Mouse (Mus musculus) adipocyte (in vitro differentiated cells): ENCODE measurements at regions not wholly inside any gene's neighbourhood (a gene's known extent, or its start where the extent isn't known, plus 50 kb on each side); places are given as distances from the start of the nearest gene placed in this dataset.
"Not testable (repeated sequence)": the region's sequence is repeated elsewhere in the genome, so short reads cannot be mapped to it uniquely, and the experiment has no call there.

Source experiments
- DNase-seq: peaks from one replicate; pipeline ENCODE4 v3.0.0-alpha.2; 2016; ENCODE audit warnings: low spot score

GRCm38 (mm10) chr14:102794898-102795297, 187.5 kb downstream of the Kctd12 start:
- DNase-seq, result no peak

GRCm38 (mm10) chr14:102793753-102794152, 188.7 kb downstream of the Kctd12 start:
- DNase-seq, result no peak

- no peak for DNase-seq
These were observed 191.5 kb downstream of the Kctd12 start for GRCm38 (mm10) chr14:102790916-102791315.

DNA sequence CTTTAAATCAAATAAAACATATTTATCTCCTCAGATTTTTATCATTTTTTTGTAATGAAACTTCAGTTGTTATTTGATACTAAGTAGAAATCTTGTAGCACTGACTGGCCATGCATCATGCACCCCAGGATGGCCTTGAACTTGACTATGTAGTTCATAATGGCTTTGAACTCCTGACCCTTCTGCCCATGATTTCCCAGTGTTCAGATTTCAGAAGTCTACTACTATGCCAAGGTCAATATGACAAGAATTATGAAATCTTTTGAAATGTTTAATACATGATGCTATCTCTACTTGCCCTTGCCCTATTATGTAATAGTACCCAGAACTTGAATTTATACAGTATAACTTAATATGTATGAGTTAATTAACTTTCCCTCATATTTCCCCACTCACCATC, 200.2 kb downstream of the Kctd12 start:
- no peak for DNase-seq

DNA sequence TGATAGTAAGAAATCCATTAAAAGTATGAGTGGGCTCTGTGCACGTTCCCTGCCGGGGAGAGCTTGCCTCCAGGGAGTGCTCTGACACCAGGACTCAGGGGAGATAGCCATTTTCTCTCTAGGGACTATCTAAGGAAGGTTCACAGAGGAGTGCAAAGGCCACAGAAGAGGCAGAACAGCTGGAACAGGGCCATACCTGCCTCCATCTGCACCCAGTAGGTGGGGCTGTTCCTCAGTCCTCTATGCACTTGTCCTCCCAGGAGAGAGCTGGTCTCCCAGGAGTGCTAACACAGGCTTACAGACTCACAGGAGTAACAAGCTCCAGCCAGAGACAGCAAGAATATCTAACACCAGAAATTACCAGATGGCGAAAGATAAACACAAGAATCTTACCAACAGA, 212.7 kb downstream of the Kctd12 start:
- DNase-seq, result no peak

GRCm38 (mm10) chr14:102748687-102749086, 233.8 kb downstream of the Kctd12 start:
- no peak for DNase-seq

DNA sequence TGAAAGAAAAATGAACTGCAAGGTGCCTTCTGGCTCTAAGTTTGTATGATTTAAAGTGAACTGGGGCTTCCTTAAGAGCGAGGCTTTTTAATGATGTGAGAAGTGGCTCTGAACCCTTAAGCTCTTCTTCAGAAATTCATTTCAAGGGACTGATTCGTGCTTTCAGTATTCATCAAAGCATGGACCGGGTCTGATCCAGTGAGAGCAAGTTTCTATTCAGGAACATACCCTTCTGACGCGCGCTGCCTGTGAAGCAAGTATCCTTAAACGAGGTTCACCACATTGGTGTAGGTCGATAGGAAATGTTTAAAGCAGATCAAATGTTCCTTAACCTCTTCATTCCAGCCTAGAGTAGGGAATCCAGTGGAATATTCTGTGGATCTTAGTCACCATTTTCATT, 240.1 kb downstream of the Kctd12 start:
- no peak for DNase-seq

GRCm38 (mm10) chr14:102736656-102737055, 245.8 kb downstream of the Kctd12 start:
- DNase-seq, result no peak

GRCm38 (mm10) chr14:102733718-102734117, 248.7 kb downstream of the Kctd12 start:
- not testable (repeated sequence) for DNase-seq

DNA sequence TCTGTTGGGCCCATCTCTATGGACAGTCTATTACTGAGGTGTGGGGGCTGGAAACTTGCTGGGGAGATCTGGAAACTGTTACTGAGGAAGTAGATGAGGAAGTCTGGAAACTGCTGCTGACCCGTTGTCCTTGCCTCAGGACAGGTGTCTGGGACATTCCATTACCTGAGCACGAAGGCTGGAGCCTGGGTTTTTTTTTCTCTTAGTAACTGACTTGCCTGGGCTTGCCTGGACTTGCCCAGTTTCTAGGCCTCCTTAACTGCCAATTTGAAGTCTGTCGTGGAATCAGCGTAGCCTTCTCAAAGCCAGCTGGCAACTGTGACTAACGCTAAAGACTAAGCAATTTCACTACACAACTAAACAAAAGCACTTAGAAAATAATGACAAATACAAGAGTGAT, 250.7 kb downstream of the Kctd12 start:
- DNase-seq, result no peak

- DNase-seq, result no peak
These were observed 259.8 kb downstream of the Kctd12 start for GRCm38 (mm10) chr14:102722633-102723032.

GRCm38 (mm10) chr14:102718558-102718957, 263.9 kb downstream of the Kctd12 start:
- DNase-seq, result no peak

DNA sequence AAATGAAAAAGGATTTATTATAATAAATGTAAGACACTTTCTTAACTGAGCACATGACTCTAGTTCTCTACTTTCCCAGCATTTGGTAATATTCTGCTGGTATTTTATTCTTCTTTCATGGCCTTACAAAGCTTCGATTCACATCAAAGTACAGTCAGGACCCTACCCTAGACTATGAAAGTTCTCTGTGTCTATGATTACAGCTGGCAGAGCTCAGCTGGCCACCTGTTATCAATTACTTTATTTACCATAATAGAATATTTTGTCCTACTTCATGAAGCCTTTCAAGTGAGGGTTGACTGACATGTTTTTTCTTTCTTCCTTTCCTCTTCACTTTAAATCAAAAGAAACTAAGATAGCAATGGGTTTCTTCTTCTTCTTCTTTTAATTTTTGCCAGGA, 269.8 kb downstream of the Kctd12 start:
- no peak for DNase-seq

GRCm38 (mm10) chr14:102706704-102707336, 275.6 kb downstream of the Kctd12 start:
- DNase-seq, result no peak

DNA sequence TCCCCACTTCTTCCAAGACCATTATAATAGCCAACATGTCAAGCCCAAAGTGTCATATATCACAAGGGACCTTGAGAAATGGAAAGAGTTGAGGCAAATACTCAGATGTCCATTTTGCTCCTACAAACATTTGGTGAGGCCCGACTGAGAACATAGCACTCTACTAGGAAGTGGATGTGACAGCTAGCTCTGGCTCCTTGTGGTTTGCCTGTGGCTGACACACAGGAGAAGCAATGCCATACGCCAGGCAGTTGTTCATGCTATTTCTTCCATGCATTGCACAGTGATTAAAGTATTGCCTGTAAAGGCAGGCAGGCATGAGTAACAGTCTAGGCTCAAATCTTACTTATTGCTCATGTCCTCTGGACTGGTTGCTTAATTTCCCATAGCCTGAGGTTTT, 281.3 kb downstream of the Kctd12 start:
- no peak for DNase-seq

DNA sequence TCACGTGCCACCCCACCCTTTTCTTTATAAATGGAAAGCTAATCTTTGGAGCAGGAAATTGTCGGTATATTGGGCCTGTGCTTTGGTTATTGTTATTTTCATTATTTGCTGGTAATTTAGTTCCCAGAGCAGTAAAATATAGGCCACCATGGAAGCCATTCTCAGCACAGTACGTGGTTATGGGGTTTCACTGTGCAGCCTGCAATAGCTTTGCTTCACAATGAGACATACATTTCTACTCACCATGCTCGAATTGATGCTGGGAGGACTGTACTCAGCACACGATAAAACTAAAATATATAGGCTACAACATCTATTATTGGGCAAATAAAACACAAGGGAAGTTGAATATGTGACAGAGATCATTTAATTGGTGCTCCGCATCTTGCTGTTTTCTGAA, 282.0 kb downstream of the Kctd12 start:
- no peak for DNase-seq

GRCm38 (mm10) chr14:102699015-102699414, 283.4 kb downstream of the Kctd12 start:
- no peak for DNase-seq

DNA sequence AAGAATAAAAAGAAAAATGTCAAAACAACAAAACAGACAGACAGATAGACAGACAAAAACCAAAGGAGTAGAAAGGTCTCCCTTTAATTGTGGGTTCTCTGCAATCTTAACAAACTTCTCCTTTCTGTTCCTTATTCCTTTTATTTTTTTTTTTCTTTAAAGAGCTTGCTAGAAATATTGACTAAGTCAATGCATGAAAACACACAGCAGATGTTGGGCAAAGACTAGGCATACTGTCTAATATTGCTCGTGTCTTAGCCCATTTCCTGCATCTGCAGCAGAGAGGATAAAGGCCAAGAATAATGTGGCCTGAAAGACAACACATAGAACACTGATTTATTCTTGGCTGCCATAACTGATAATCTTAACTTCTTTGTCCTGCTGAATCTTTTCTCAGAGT, 295.6 kb downstream of the Kctd12 start:
- no peak for DNase-seq

DNA sequence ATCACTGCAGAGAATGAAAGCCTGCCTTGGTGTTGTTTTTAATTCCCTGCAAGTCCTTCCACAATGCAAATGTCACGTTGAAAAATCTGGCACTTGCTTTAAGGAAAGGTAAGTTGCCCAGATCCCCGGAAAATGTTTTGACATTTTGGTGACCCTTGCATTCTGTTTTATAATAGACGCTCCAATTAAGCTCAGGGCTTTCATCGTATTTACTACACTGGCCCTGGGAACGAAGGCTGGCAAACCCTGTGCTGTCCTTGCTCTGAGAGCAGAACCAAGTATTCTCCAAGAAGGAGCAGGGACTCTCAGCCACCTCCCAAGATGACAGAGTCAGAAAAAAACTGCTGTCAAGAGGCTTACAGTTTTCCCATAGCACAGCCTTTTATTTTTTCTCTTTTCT, 305.9 kb downstream of the Kctd12 start:
- no peak for DNase-seq

- DNase-seq, result no peak
These were observed 307.8 kb downstream of the Kctd12 start for GRCm38 (mm10) chr14:102674635-102675034.

DNA sequence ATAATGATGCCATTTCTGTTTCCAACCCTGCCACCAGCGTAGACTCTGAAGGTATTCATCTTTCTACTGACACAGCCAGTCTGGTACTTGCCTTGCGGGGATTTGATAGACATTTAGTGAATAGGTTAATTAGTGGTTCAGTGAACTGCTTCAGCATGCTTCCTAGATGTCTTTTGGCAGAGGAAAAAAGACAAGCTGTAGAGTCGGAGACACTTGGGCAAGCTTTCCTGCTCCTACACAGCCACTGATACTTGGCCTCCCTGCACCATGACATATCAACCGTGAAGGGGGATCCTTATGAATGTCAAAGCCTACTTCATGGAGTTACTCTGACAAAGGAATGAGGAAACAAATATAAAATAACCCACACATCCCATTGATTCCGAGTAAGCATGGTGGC, 308.7 kb downstream of the Kctd12 start:
- no peak for DNase-seq

- no peak for DNase-seq
These were observed 319.2 kb downstream of the Kctd12 start for GRCm38 (mm10) chr14:102663240-102663639.

GRCm38 (mm10) chr14:102660351-102660750, 322.1 kb downstream of the Kctd12 start:
- DNase-seq, result no peak

- DNase-seq, result no peak
These were observed 326.2 kb downstream of the Kctd12 start for GRCm38 (mm10) chr14:102656235-102656634.

DNA sequence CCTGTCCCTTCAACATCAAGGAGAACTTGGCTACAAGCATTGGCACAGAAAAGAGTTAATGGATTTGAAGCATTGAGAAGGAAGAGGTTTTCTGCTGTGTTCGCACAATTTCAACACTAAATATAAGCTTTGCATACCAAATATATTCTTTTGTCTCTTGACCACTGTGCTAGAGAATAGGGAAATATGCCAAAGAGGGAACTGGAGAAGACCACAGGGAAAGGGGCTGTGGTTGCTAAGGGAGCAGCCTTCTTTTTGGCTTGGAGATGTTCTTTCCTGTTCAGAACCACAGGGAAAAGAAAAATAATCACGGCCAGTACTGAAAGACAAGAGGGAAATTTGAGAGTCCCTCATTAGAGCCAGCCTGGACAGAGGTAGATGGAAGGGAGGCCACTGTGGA, 352.8 kb downstream of the Kctd12 start:
- no peak for DNase-seq
